Mouse (Mus musculus): ENCODE measurements around the gene Rhof.

DNA sequence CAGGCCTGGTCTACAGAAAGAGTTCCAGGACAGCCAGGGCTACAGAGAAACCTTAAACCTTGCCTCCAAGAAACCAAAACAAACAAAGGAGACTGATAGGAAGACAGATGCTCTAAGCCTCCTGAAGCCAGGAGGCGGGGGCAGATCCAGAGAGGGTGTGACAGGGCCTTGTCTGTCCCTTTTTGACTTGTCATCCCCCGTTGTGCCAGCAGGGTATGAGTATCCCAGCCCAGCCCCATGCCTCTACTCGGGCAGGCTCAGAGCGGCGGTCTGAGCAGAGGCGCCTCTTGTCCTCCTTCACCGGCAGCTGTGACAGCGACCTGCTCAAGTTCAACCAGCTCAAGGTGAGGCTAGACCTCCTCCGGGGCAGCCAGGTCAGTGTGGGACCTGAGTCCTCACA, 30.4 kb upstream of the Rhof start:
- no peak for TF ChIP-seq MAX (IDR thresholded peaks at IDR 0.05; ENCODE audit: low read depth)
- no peak for TF ChIP-seq TCF12 (IDR thresholded peaks at IDR 0.05; ENCODE audit: insufficient read depth, poor library complexity, severe bottlenecking)
- no peak for TF ChIP-seq MYOD1 (IDR thresholded peaks at IDR 0.05; ENCODE audit: control insufficient read depth in 1 of 3, insufficient read length in 2 of 3, low read depth in 2 of 3)
- TF ChIP-seq TCF3 (IDR thresholded peaks at IDR 0.05; ENCODE audit: insufficient read length, low read depth): no peak
- TF ChIP-seq POLR2A (IDR thresholded peaks at IDR 0.05; ENCODE audit: insufficient read length, low read depth): no peak

All from myocyte (in vitro differentiated cells).